Mouse (Mus musculus): ENCODE results near the gene Ttbk1. TPM values are rescaled to one million over a fixed set of nuclear protein-coding genes. Genes with fewer than 3 reads are reported as not detected.
"Not testable (repeated sequence)": the region's sequence is repeated elsewhere in the genome, so short reads cannot be mapped to it uniquely, and the experiment has no call there.

Ttbk1 gene
- polyA plus RNA-seq, 1 experiment from 2014 or later, result 0.02 TPM

DNA sequence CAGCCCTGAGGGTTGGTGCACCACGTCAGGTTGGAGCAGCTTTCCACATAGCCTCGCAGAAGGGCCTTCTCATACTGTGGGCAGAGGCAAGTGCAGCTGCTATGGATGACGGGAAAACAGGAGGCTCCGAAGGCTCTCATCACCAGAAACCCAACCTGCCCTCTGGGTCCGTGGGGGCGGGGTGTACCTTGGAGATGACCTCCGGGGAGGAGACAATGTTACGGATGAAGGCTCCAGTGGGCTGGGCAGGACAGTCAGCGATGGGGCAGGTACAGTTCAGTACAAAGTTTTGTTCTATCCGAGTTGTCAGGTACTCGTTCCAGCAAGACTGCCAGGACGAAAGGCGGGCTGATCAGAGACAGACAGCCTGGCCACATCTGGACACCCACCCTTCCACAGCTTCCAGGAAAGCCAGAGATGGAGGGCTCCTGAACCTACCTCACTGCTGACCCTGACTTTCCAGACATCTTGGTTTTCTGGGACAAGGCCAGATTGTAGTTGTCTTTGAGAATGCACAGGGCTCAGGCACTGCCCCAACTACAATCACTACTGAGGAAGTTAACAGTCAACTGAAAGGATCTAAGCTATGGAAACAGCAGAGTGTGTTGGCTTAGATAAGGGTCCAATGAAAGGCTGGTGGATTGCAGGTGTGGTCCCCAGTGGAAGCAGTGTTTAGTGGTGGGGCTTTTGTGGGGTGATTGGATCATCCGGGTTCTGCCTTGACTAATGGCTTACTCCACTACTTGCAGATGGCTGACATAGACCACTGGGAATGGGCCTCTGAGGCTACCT is 16.6 kb upstream of the Ttbk1 start:
- H3K4me1 ChIP-seq (replicated peaks), result no peaks in the 10 kb centered on the region
- H3K9ac ChIP-seq, result no peak overlapping the region
- no peaks in the 10 kb centered on the region for H3K27me3 ChIP-seq
- no peaks in the 10 kb centered on the region for H3K9me3 ChIP-seq (replicated peaks)
- no peak overlapping the region for H3K4me3 ChIP-seq (replicated peaks)
- ATAC-seq (ENCODE audit: low read depth) (0 out of 2 replicates have a peak, but pooled peaks have one; percentile 23), DNase-seq (no peak)
- no peak overlapping the region for H3K27ac ChIP-seq
- 65% methylated on average over 14 of the region's 14 CpGs for WGBS (ENCODE audit: insufficient replicate concordance)
- peaks cover 16% of the 10 kb centered on the region for H3K36me3 ChIP-seq
- no peak overlapping the region for H3K4me2 ChIP-seq

- DNase-seq (no peak), ATAC-seq (ENCODE audit: low read depth) (0 out of 2 replicates have a peak, but pooled peaks have one; percentile 23)
- Histone ChIP-seq H3K4me2 (no peak overlapping the region), H3K27ac (no peak overlapping the region), H3K27me3 (no peaks in the 10 kb centered on the region), H3K4me3 (replicated peaks) (no peak overlapping the region), H3K9me3 (replicated peaks) (no peaks in the 10 kb centered on the region), H3K9ac (no peak overlapping the region), H3K4me1 (replicated peaks) (peaks cover 5% of the 10 kb centered on the region), H3K36me3 (peaks cover 25% of the 10 kb centered on the region)
- WGBS (ENCODE audit: insufficient replicate concordance), result 88% methylated on average over 2 of the region's 2 CpGs
These were observed 15.3 kb upstream of the Ttbk1 start for GRCm38 (mm10) chr17:46502775-46503174.

GRCm38 (mm10) chr17:46497956-46498355 is 10.5 kb upstream of the Ttbk1 start:
- Histone ChIP-seq H3K36me3 (peaks cover 25% of the 10 kb centered on the region), H3K4me3 (replicated peaks) (no peak overlapping the region), H3K4me2 (peak overlapping the region; percentile 92), H3K27ac (no peak overlapping the region), H3K9me3 (replicated peaks) (no peaks in the 10 kb centered on the region), H3K4me1 (replicated peaks) (peaks cover 27% of the 10 kb centered on the region), H3K9ac (peak overlapping the region; percentile 80; the same call in 1 of the 2 replicates), H3K27me3 (peaks cover 24% of the 10 kb centered on the region)
- no peak for ATAC-seq (ENCODE audit: low read depth)
- no peak for DNase-seq
- WGBS (ENCODE audit: insufficient replicate concordance), result 72% methylated on average over 8 of the region's 8 CpGs

GRCm38 (mm10) chr17:46496623-46497434 is 9.4 kb upstream of the Ttbk1 start, which contains the start of gene Dnph1:
Gene Dnph1, plus strand, starts transcription at chr17:46496711.
- H3K9ac ChIP-seq, result peak within 1 kb of the TSS; percentile 80
- H3K27me3 ChIP-seq, result peaks cover 32% of the 10 kb centered on the region
- peak within 1 kb of the TSS; percentile 18; the same call in 1 of the 2 replicates for H3K27ac ChIP-seq
- DNase-seq (peak; percentile 79), ATAC-seq (ENCODE audit: low read depth) (peak; percentile 98)
- H3K9me3 ChIP-seq (replicated peaks), result no peaks in the 10 kb centered on the region
- H3K4me1 ChIP-seq (replicated peaks), result peaks cover 27% of the 10 kb centered on the region
- H3K36me3 ChIP-seq, result peaks cover 25% of the 10 kb centered on the region
- WGBS (ENCODE audit: insufficient replicate concordance), result under 1% methylated on average over 44 of the region's 44 CpGs
- peak within 1 kb of the TSS; percentile 92 for H3K4me2 ChIP-seq
- peak within 1 kb of the TSS; percentile 72 for H3K4me3 ChIP-seq (replicated peaks)

DNA sequence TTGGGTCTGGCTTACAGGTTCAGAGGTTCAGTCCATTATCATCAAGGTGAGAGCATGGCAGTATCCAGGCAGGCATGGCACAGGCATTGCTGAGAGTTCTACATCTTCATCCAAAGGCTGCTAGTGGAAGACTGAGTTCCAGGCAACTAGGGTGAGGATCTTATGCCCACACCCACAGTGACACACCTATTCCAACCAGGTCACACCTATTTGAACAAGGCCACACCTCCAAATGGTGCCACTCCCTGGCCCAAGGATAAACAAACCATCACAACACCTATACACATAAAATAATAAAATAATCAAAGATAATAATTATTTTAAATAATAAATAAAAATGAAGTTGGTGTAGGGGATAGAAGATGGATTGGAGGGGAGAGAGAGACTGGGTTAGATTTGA is 8.6 kb upstream of the Ttbk1 start:
- Histone ChIP-seq H3K36me3 (peaks cover 25% of the 10 kb centered on the region), H3K27me3 (peaks cover 38% of the 10 kb centered on the region), H3K4me1 (replicated peaks) (peaks cover 27% of the 10 kb centered on the region)
- H3K4me3 ChIP-seq (replicated peaks); H3K9ac ChIP-seq; H3K4me2 ChIP-seq; H3K9me3 ChIP-seq (replicated peaks); DNase-seq; ATAC-seq (ENCODE audit: low read depth); H3K27ac ChIP-seq: not testable (repeated sequence)

DNA sequence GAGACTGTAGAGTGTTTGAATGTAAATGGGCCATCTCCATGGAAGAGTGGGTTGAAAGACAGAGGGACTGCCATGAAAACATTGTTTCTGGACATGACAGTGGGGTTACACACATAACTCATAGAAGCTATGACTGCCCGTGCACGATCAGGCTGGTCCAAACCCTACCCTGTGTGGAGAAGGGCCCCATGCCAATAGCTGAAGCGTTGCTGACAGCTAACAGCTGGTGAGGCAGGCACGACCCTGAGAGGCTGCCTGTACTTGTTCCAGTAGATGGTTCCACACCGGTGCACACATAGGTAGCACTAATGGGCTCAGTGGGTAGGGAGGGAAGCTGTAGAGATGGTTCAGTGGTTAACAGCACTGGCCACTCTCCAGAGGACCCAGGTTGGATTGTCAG is 8.0 kb upstream of the Ttbk1 start:
- Histone ChIP-seq H3K9ac (no peak overlapping the region), H3K27me3 (peaks cover 38% of the 10 kb centered on the region), H3K4me1 (replicated peaks) (peaks cover 27% of the 10 kb centered on the region), H3K36me3 (peaks cover 23% of the 10 kb centered on the region), H3K4me3 (replicated peaks) (no peak overlapping the region), H3K27ac (no peak overlapping the region), H3K4me2 (no peak overlapping the region), H3K9me3 (replicated peaks) (no peaks in the 10 kb centered on the region)
- WGBS (ENCODE audit: insufficient replicate concordance), result 68% methylated on average over 5 of the region's 5 CpGs
- DNase-seq (no peak), ATAC-seq (ENCODE audit: low read depth) (no peak)

- no peaks in the 10 kb centered on the region for H3K36me3 ChIP-seq
- 5% methylated on average over 20 of the region's 22 CpGs for whole genome bisulfite sequencing (ENCODE audit: insufficient replicate concordance)
- H3K4me2 ChIP-seq, result peak overlapping the region; percentile 48; the same call in 1 of the 2 replicates
- ATAC-seq (ENCODE audit: low read depth) (no peak), DNase-seq (no peak)
- H3K27me3 ChIP-seq, result peaks cover 87% of the 10 kb centered on the region
- H3K9ac ChIP-seq, result no peak overlapping the region
- peaks cover 11% of the 10 kb centered on the region for H3K4me1 ChIP-seq (replicated peaks)
- H3K9me3 ChIP-seq (replicated peaks), result no peaks in the 10 kb centered on the region
- no peak overlapping the region for H3K27ac ChIP-seq
- peak overlapping the region; percentile 28 for H3K4me3 ChIP-seq (replicated peaks)
These were observed 480 bp downstream of the Ttbk1 start for GRCm38 (mm10) chr17:46486995-46487394.

GRCm38 (mm10) chr17:46484461-46484875 is 3.0 kb downstream of the Ttbk1 start:
- no peak overlapping the region for H3K4me3 ChIP-seq (replicated peaks)
- H3K4me1 ChIP-seq (replicated peaks), result peaks cover 11% of the 10 kb centered on the region
- peak overlapping the region; percentile 56; the same call in 1 of the 2 replicates for H3K4me2 ChIP-seq
- no peak overlapping the region for H3K9ac ChIP-seq
- DNase-seq, result no peak
- H3K9me3 ChIP-seq (replicated peaks), result no peaks in the 10 kb centered on the region
- WGBS (ENCODE audit: insufficient replicate concordance), result 7% methylated on average over 6 of the region's 6 CpGs
- ATAC-seq (ENCODE audit: low read depth), result no peak
- no peak overlapping the region for H3K27ac ChIP-seq
- H3K27me3 ChIP-seq, result peaks cover 91% of the 10 kb centered on the region
- no peaks in the 10 kb centered on the region for H3K36me3 ChIP-seq

DNA sequence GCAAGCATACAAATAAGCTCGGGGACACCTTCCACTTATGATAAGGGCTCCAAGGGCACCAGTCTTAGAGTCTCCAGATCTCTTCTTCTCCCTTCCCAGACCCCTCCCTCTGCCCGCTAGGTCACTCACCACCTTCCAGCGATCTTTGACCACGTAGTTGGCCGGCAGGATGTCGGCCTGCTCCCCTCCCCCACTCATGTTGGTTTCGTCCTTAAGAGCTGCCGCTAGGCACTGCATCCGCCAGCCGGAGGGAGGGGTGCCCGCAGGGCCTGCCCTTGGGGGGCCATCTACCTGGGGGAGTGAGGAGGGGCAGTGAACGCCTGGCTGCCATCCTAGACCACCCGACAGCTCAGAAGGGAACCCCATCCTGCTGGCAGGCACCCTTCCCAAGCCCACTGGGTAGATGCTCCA is 3.4 kb downstream of the Ttbk1 start:
- no peak overlapping the region for H3K27ac ChIP-seq
- peaks cover 87% of the 10 kb centered on the region for H3K27me3 ChIP-seq
- 3% methylated on average over 13 of the region's 13 CpGs for WGBS (ENCODE audit: insufficient replicate concordance)
- H3K36me3 ChIP-seq, result no peaks in the 10 kb centered on the region
- DNase-seq, result no peak
- no peaks in the 10 kb centered on the region for H3K9me3 ChIP-seq (replicated peaks)
- ATAC-seq (ENCODE audit: low read depth), result 0 out of 2 replicates have a peak, but pooled peaks have one; percentile 29
- H3K4me1 ChIP-seq (replicated peaks), result peaks cover 11% of the 10 kb centered on the region
- H3K4me2 ChIP-seq, result peak overlapping the region; percentile 56
- peak overlapping the region; percentile 32 for H3K4me3 ChIP-seq (replicated peaks)
- no peak overlapping the region for H3K9ac ChIP-seq

- Histone ChIP-seq H3K27me3 (peaks cover 83% of the 10 kb centered on the region), H3K9ac (no peak overlapping the region), H3K27ac (no peak overlapping the region), H3K36me3 (no peaks in the 10 kb centered on the region), H3K4me3 (replicated peaks) (peak overlapping the region; percentile 32), H3K4me1 (replicated peaks) (peaks cover 11% of the 10 kb centered on the region), H3K4me2 (peak overlapping the region; percentile 56), H3K9me3 (replicated peaks) (no peaks in the 10 kb centered on the region)
- DNase-seq (no peak), ATAC-seq (ENCODE audit: low read depth) (0 out of 2 replicates have a peak, but pooled peaks have one; percentile 17)
- WGBS (ENCODE audit: insufficient replicate concordance), result 3% methylated on average over 16 of the region's 16 CpGs
These were observed 3.9 kb downstream of the Ttbk1 start for GRCm38 (mm10) chr17:46483561-46484001.

GRCm38 (mm10) chr17:46477286-46477685 is 10.2 kb downstream of the Ttbk1 start:
- H3K36me3 ChIP-seq, result no peaks in the 10 kb centered on the region
- H3K27me3 ChIP-seq, result peaks cover 21% of the 10 kb centered on the region
- DNase-seq (no peak), ATAC-seq (ENCODE audit: low read depth) (no peak)
- H3K27ac ChIP-seq, result no peak overlapping the region
- no peak overlapping the region for H3K4me2 ChIP-seq
- H3K4me3 ChIP-seq (replicated peaks), result no peak overlapping the region
- WGBS (ENCODE audit: insufficient replicate concordance), result 78% methylated on average over 15 of the region's 15 CpGs
- no peaks in the 10 kb centered on the region for H3K9me3 ChIP-seq (replicated peaks)
- H3K4me1 ChIP-seq (replicated peaks), result no peaks in the 10 kb centered on the region
- H3K9ac ChIP-seq, result no peak overlapping the region

All from liver, embryonic 13.5 days (tissue).